Mouse (Mus musculus) splenic B cell, adult 2 months (primary cell): ENCODE measurements around the gene Akap13.

Source experiments
- DNase-seq: peaks from one replicate; pipeline ENCODE4 v3.0.0-alpha.2; 2011; ENCODE audit warnings: low read depth, low spot score
- H3K27me3 ChIP-seq: 2 replicates; pipeline ENCODE4 v1.6.1; 2012; ENCODE audit warnings: mild to moderate bottlenecking, low read length, moderate library complexity, mixed read lengths; ENCODE audit not compliant: control insufficient read depth, poor library complexity, insufficient read depth, severe bottlenecking
- H3K36me3 ChIP-seq: 2 replicates; pipeline ENCODE4 v1.6.1; 2012; ENCODE audit warnings: mild to moderate bottlenecking, low read length, moderate library complexity, mixed read lengths; ENCODE audit not compliant: control insufficient read depth, poor library complexity, insufficient read depth, severe bottlenecking

Akap13 gene

DNA sequence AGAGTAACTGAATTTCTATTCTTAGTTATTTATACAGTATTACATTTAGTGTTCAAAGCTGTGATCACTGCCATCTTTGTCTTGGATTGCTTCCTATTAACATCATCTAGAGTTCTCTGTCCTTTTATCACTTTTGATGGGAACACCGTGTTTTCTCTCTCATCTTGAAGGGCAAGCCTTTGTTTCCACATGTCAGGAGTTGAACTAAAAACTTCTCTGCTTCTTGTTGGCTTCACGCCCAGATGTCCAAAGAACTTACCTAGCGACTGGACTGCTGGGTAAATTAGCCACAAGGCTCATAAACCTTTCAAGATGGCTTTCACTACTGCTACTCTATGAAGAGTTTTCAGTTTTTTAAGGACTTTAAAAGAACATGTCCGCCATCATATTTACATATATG lies 165.6 kb downstream of the Akap13 start:
- DNase-seq = no peak
- Histone ChIP-seq H3K27me3 (no peaks in the 10 kb centered on the region), H3K36me3 (no peaks in the 10 kb centered on the region; the same call in 1 of the 2 replicates)

DNA sequence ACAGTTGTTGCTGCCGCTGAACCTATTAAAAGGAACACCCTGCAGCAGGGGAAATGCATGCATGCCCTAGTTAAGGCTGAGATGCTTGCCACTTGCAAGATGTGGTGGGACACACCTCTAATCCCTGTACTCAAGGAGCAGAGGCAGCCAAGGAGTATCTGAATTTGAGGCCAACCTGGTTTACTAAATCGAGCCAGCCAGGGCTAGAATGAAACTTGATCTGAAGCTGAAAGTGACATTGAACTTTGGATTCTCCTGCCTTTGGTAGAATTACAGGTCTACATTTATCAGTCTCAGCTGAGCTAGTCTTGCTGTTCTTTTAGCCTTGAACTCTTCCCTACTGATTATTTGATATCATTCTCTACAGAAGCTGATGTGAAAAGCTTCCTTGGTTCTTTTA lies 172.5 kb downstream of the Akap13 start:
- H3K36me3 ChIP-seq = peaks cover 4% of the 10 kb centered on the region; the same call in 1 of the 2 replicates
- DNase-seq = no peak
- H3K27me3 ChIP-seq = no peaks in the 10 kb centered on the region

DNA sequence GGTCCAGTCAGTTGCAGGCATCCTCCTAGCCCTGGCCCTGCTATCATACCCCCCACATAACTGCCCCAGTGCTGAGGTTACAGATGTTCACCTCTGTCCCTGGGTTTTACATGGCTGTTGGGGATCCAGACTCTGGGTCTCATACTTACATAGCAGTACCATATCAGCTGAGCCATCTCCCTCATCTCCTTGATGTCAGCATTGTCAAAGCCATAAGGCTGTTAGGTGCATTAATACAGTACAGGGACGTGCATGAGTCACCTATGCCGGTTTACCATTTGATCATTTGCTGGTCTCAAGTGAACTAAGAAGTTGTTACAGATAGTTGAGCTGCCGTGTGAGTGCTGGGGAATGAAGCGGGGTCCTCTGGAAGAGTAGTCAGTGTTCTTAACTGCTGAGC lies 174.3 kb downstream of the Akap13 start:
- peaks cover 4% of the 10 kb centered on the region; the same call in 1 of the 2 replicates for H3K36me3 ChIP-seq
- H3K27me3 ChIP-seq = no peaks in the 10 kb centered on the region
- DNase-seq = no peak

DNA sequence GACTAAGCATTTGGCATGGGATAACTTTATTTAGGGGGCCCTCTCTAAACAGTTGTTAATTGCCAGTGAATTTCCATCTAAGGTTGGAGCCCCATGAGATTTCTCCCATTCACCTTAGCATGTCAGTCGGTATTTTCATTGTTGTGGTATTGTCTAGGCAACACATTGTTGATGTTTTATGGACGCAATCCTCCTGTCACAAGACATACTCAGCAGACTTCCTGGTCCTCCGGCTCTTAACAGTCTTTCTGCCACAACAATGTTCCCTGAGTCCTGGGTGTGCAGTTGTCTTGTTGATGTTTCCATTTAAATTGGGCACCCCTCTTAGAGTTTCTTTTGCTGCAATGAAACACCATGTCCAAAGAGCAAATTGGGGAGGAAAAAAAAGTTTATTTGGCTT lies 177.6 kb downstream of the Akap13 start:
- Histone ChIP-seq H3K27me3 (no peaks in the 10 kb centered on the region), H3K36me3 (no peaks in the 10 kb centered on the region)
- DNase-seq = no peak

DNA sequence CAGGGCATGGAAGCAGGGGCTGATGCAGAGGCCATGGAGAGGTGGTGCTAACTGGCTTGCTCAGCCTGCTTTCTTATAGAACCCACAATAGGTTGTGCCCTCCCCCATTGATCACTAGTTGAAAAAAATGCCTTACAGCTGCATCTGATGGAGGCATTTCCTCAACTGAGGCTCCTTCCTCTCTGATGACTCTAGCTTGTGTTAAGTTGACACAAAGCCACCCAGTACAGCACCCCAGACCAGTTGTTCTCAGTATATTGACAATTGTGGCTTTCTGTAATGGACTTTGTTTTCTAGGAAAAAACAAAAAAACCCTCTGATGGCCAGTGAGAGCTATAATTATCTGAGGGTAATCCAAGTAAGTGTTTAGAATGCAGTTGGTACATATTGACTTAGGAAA lies 178.1 kb downstream of the Akap13 start:
- no peak for DNase-seq
- no peaks in the 10 kb centered on the region for H3K36me3 ChIP-seq
- H3K27me3 ChIP-seq = no peaks in the 10 kb centered on the region

DNA sequence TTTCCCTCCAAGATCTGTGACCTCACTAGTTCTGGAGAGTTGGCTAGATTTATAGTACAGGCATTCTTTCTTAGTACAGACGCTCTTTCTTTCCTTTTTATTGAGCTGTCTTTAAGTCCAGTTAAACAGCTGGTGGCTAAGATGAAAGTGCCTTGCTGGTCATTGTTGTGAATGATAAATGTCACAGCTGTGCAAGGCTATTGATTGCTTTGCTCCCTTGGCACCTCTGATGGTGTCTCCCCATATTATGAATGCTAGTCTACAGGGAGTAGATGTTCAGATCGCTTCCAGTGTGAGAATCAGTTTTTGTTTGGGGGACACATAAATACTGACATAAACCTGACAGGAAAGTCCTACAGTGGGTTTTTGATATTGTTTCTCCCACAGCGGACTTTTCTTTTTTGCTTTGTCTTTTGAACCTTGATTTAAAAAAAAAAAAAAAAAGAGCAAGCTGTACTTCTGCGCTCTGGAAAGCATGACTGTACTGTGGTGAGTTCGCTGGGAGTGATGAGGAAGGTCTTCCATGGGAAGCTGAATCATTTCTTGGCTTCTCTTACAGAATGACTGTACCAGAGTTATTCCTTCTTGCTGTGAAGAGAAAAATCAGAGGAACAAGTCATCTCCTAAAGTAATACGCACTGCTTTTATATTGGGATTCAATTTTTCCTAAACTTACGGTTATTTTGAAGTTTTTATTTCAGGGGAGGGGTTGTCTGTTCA lies 178.6 kb downstream of the Akap13 start:
- H3K36me3 ChIP-seq = no peaks in the 10 kb centered on the region
- DNase-seq = no peak
- H3K27me3 ChIP-seq = no peaks in the 10 kb centered on the region

DNA sequence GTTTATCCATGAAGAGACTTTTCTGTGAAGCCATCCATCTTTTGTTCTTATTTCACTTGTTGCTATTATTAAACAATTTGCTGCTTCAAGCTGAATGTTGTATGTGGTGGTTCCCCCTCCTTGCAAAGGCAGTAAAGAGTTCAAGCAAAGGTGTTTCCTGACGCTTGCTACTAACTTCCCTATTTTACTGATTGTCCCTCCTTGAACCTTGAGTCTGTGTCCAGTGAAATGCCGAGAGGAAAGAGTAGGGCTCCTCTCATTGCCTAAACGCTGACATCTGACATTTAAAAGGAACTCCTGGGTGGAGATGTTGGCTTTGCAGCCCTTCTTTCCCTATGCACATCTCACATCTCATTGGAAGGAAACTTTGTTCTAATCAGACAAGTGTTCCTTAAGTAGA lies 183.4 kb downstream of the Akap13 start:
- DNase-seq = peak; percentile 65
- Histone ChIP-seq H3K27me3 (no peaks in the 10 kb centered on the region), H3K36me3 (no peaks in the 10 kb centered on the region; the same call in 1 of the 2 replicates)

GRCm38 (mm10) chr7:75639541-75639940 lies 184.2 kb downstream of the Akap13 start:
- peak; percentile 84 for DNase-seq
- no peaks in the 10 kb centered on the region for H3K27me3 ChIP-seq
- H3K36me3 ChIP-seq = no peaks in the 10 kb centered on the region; the same call in 1 of the 2 replicates

- DNase-seq = no peak
- H3K36me3 ChIP-seq = no peaks in the 10 kb centered on the region; the same call in 1 of the 2 replicates
Observed at GRCm38 (mm10) chr7:75640074-75640473, 184.7 kb downstream of the Akap13 start.

GRCm38 (mm10) chr7:75640671-75641070 lies 185.3 kb downstream of the Akap13 start:
- Histone ChIP-seq H3K36me3 (no peaks in the 10 kb centered on the region; the same call in 1 of the 2 replicates), H3K27me3 (no peaks in the 10 kb centered on the region)
- no peak for DNase-seq

More at GRCm38 (mm10) chr7:75640074-75640473, 184.7 kb downstream of the Akap13 start:
- H3K27me3 ChIP-seq = no peaks in the 10 kb centered on the region

DNA sequence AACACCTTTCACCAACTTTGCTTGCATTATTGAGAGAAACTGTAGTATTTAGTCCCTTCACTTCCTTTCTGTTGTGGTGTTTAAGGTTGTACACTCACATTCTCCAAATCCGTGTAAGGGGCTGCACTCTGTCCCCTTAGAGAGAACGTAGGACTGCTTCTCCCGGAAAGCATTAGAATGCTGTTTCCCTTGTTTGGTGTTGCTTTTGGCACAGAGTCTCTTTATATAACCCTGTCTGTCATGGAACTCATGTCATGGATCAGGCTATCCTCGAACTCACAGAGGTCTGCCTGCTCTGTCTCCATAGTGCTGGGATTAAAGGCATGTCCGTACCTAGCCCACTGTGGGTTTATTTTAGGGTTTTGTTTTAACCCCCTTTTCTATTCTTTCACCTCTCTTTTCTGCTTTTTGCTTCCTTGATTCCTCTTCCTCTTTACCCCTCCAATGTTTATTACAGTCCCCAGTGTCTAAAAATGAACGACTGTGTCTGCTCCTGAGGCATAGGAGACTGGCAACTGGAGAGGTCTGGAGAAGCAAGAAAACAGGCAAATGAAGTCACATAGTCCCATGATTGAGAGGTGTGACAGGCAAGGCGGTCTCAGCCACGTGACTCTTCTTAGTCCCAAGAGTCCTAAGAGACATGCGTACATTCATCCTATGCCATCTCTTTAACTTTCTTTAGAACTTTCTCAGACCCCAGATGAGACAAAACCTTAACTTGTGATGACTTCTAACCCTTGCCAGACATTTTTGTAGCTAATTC lies 186.3 kb downstream of the Akap13 start:
- Histone ChIP-seq H3K27me3 (no peaks in the 10 kb centered on the region), H3K36me3 (no peaks in the 10 kb centered on the region; the same call in 1 of the 2 replicates)
- peak; percentile 79 for DNase-seq

DNA sequence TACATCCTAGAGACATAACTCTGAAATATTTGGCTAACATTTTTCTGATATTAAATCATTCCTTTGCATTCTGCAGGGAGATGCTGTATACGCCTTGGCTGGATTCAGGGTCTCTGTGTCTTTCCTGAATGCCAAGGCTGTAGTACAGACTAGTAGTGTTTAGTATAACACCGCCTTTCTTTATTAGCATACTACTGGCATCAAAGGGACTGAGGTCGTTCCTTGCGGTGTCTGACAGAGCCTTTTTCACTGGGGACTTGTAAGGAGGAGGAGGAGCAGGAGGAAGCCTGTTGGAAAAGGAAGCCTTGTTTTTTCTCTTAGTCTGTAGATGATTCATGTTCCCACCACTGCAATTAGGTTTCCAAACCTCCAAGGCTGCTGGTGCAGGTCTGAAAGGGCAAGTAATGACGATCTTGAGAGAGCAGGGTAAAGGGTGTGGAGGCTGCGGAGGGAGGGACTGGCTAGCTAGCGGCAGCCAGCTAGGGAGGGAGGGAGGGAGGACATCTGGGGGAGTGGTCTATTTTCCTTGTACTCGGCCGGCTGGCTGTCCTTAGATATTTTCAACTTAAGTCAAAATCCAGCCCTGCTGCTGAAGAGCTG lies 186.9 kb downstream of the Akap13 start:
- no peak for DNase-seq
- Histone ChIP-seq H3K36me3 (no peaks in the 10 kb centered on the region; the same call in 1 of the 2 replicates), H3K27me3 (no peaks in the 10 kb centered on the region)

DNA sequence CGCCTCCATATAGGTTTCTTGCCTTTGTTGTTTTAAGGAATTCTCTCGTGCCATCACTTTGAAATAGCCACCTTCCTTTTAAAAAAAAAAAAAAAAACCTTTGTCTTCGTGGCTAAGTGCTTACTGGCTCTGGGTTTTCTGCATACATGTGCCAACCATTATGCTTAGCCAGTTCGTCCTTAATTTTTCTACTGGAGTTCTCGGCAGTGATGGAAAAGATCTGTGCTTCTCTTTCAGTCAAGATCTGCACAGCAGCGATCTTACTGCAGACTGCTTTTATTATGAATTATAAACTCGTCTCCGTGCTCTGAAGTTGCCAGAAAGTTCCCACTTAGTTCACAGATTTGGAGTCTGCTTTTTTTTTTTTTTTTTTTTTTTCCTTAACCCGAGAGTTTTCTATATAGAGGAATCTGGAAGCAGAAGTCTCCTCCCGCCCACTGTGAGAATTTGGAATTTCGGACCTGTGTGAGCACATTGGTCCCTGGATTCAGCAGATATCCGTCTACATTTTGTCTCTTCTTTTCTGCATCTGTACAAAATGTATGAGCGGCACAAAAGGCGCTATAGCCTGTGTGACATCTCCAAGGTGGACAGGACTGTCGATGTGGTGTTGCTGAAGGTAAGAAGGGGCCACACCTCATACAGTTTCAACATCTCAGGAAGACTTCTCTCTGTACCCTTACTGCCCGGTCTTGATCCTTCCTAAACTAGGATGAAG lies 187.7 kb downstream of the Akap13 start:
- no peak for DNase-seq
- Histone ChIP-seq H3K36me3 (no peaks in the 10 kb centered on the region; the same call in 1 of the 2 replicates), H3K27me3 (no peaks in the 10 kb centered on the region)

DNA sequence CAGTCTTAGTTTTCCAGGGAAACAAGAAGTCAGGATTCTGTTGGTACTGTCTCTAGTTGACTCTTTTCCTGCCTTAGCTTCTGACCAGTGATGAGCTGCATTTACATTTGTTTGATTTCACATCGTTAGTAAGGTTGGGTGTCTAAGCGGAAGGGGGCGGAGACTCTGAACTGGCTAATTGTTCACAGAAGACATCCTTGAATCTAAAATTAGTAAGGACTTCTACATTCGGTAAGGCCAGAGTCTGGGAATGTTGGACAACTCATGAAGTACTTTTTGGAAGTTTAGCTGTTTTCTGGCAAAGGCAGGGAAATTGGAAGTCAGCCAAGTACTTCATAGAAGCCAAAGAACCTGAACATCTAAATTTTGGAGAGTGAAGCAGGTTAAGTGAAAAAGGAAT lies 188.7 kb downstream of the Akap13 start:
- Histone ChIP-seq H3K36me3 (peaks cover 2% of the 10 kb centered on the region; the same call in 1 of the 2 replicates), H3K27me3 (no peaks in the 10 kb centered on the region)
- DNase-seq = no peak
